Mouse (Mus musculus) liver, embryonic 11.5 days (tissue): Measurements from ENCODE around the gene Chil1. TPM values are rescaled to one million over a fixed set of nuclear protein-coding genes. Genes with fewer than 3 reads are reported as not detected.

Source experiments
- ATAC-seq: fragments of 200-750 bp; cut with Nextera tagmentation; replicated peaks from 2 replicates; pipeline ENCODE4 v1.8.0; 2017; ENCODE audit warnings: moderate number of reproducible peaks, mild to moderate bottlenecking, moderate TSS enrichment, moderate library complexity; ENCODE audit not compliant: low FRiP score
- DNase-seq: peaks from one replicate; pipeline ENCODE4 v3.0.0-alpha.2; 2017; ENCODE audit warnings: low spot score
- H3K27ac ChIP-seq: fragments of 300-500 bp; sonication (generic); 2 replicates; pipeline ENCODE4 v1.5.1; 2014; ENCODE audit warnings: mild to moderate bottlenecking, low read depth, low read length, control low read depth
- H3K27me3 ChIP-seq: fragments of 300-500 bp; sonication (generic); replicated peaks from 2 replicates; pipeline ENCODE4 v1.6.1; 2014; ENCODE audit warnings: low read length, mixed read lengths; ENCODE audit not compliant: control insufficient read depth, insufficient read depth
- H3K36me3 ChIP-seq: fragments of 300-500 bp; sonication (generic); 2 replicates; pipeline ENCODE4 v1.6.1; 2014; ENCODE audit warnings: mild to moderate bottlenecking, low read length, moderate library complexity, mixed read lengths; ENCODE audit not compliant: control insufficient read depth, insufficient read depth
- H3K4me1 ChIP-seq: fragments of 300-500 bp; sonication (generic); replicated peaks from 2 replicates; pipeline ENCODE4 v1.6.1; 2014; ENCODE audit warnings: low read length, mixed read lengths; ENCODE audit not compliant: control insufficient read depth, insufficient read depth
- H3K4me2 ChIP-seq: fragments of 300-500 bp; sonication (generic); 2 replicates; pipeline ENCODE4 v1.6.1; 2014; ENCODE audit warnings: mild to moderate bottlenecking, control low read depth, moderate library complexity
- H3K4me3 ChIP-seq: fragments of 300-500 bp; sonication (generic); 2 replicates; pipeline ENCODE4 v1.5.1; 2014; ENCODE audit warnings: low read depth, low read length, control low read depth
- H3K9ac ChIP-seq: fragments of 300-500 bp; sonication (generic); 2 replicates; pipeline ENCODE4 v1.6.1; 2014; ENCODE audit warnings: low read depth, low read length, control low read depth
- H3K9me3 ChIP-seq: fragments of 300-500 bp; sonication (generic); 2 replicates; pipeline ENCODE4 v1.6.1; 2016; ENCODE audit warnings: low read length, inconsistent platforms, mixed read lengths; ENCODE audit not compliant: control insufficient read depth
- WGBS: fragments of 180-500 bp; shearing (Covaris S2); extraction: QIAGEN DNeasy Blood & Tissue Kit; methylation state at CpG from one replicate; pipeline ENCODE4 v1.1.7; 2014; 5-methylcytosine and 5-hydroxymethylcytosine counted together
- polyA plus RNA-seq: library from polyadenylated mRNA; unstranded; fragments of >200 nt; fragmentation: Nextera tagmentation; extraction: Ambion mirVana; gene quantifications from 2 replicates; pipeline ENCODE4 v1.2.1, GENCODE M21; 2014

Gene Chil1
- polyA plus RNA-seq, 1 experiment from 2014 or later = 0.41 TPM

- ATAC-seq = no peak
- no peaks in the 10 kb centered on the region; the same call in 1 of the 2 replicates for H3K4me1 ChIP-seq
- DNase-seq = no peak
- WGBS = 22% methylated on average over 12 of the region's 12 CpGs
- H3K9me3 ChIP-seq = no peaks in the 10 kb centered on the region
- H3K27me3 ChIP-seq = peaks cover 25% of the 10 kb centered on the region
- no peak overlapping the region for H3K4me3 ChIP-seq
- H3K27ac ChIP-seq = no peak overlapping the region
- H3K9ac ChIP-seq = no peak overlapping the region
- H3K36me3 ChIP-seq = no peaks in the 10 kb centered on the region
- peak overlapping the region; percentile 36 for H3K4me2 ChIP-seq
These were observed 7.2 kb downstream of the Chil1 start for GRCm38 (mm10) chr1:134188989-134189729.

GRCm38 (mm10) chr1:134191192-134191591 lies 9.2 kb downstream of the Chil1 start:
- H3K9ac ChIP-seq = no peak overlapping the region
- H3K9me3 ChIP-seq = no peaks in the 10 kb centered on the region
- WGBS = 81% methylated on average over 5 of the region's 5 CpGs
- peaks cover 12% of the 10 kb centered on the region for H3K4me1 ChIP-seq
- H3K27ac ChIP-seq = no peak overlapping the region
- H3K27me3 ChIP-seq = peaks cover 25% of the 10 kb centered on the region
- ATAC-seq (no peak), DNase-seq (no peak)
- no peaks in the 10 kb centered on the region for H3K36me3 ChIP-seq
- H3K4me3 ChIP-seq = no peak overlapping the region
- no peak overlapping the region for H3K4me2 ChIP-seq

- peaks cover 22% of the 10 kb centered on the region for H3K27me3 ChIP-seq
- WGBS = 48% methylated on average over 4 of the region's 4 CpGs
These were observed 10.0 kb downstream of the Chil1 start for GRCm38 (mm10) chr1:134192024-134192423.

GRCm38 (mm10) chr1:134193126-134193525 lies 11.2 kb downstream of the Chil1 start, which contains the start of gene Mybph:
TSS of gene Mybph (plus strand) at chr1:134193448.
- no peak for ATAC-seq
- Histone ChIP-seq H3K4me1 (peaks cover 13% of the 10 kb centered on the region), H3K9ac (no peak within 1 kb of the TSS), H3K27me3 (peaks cover 22% of the 10 kb centered on the region), H3K27ac (no peak within 1 kb of the TSS), H3K36me3 (no peaks in the 10 kb centered on the region), H3K4me2 (no peak within 1 kb of the TSS), H3K4me3 (no peak within 1 kb of the TSS), H3K9me3 (no peaks in the 10 kb centered on the region)
- no peak for DNase-seq
- WGBS = 57% methylated on average over 1 of the region's 1 CpGs

More at GRCm38 (mm10) chr1:134192024-134192423, 10.0 kb downstream of the Chil1 start:
- Histone ChIP-seq H3K27ac (no peak overlapping the region), H3K36me3 (no peaks in the 10 kb centered on the region), H3K4me2 (no peak overlapping the region), H3K9me3 (no peaks in the 10 kb centered on the region), H3K9ac (no peak overlapping the region), H3K4me3 (no peak overlapping the region), H3K4me1 (peaks cover 13% of the 10 kb centered on the region)
- DNase-seq (no peak), ATAC-seq (no peak)

- no peak for DNase-seq
- no peak overlapping the region for H3K4me2 ChIP-seq
- WGBS = 52% methylated on average over 7 of the region's 7 CpGs
- H3K4me3 ChIP-seq = no peak overlapping the region
- no peak overlapping the region for H3K9ac ChIP-seq
- H3K9me3 ChIP-seq = no peaks in the 10 kb centered on the region
- no peak overlapping the region for H3K27ac ChIP-seq
- H3K36me3 ChIP-seq = no peaks in the 10 kb centered on the region
- peaks cover 18% of the 10 kb centered on the region for H3K27me3 ChIP-seq
- peaks cover 13% of the 10 kb centered on the region for H3K4me1 ChIP-seq
- ATAC-seq = no peak
These were observed 11.8 kb downstream of the Chil1 start for GRCm38 (mm10) chr1:134193674-134194197.

GRCm38 (mm10) chr1:134194298-134195022 lies 12.5 kb downstream of the Chil1 start:
- H3K9me3 ChIP-seq = no peaks in the 10 kb centered on the region
- no peak overlapping the region for H3K27ac ChIP-seq
- H3K4me3 ChIP-seq = no peak overlapping the region
- peaks cover 13% of the 10 kb centered on the region for H3K4me1 ChIP-seq
- ATAC-seq (no peak), DNase-seq (no peak)
- H3K27me3 ChIP-seq = peaks cover 11% of the 10 kb centered on the region; the same call in 1 of the 2 replicates
- WGBS = 77% methylated on average over 16 of the region's 16 CpGs
- H3K4me2 ChIP-seq = no peak overlapping the region
- no peaks in the 10 kb centered on the region for H3K36me3 ChIP-seq
- no peak overlapping the region for H3K9ac ChIP-seq

GRCm38 (mm10) chr1:134195117-134195516 lies 13.1 kb downstream of the Chil1 start:
- peaks cover 10% of the 10 kb centered on the region; the same call in 1 of the 2 replicates for H3K27me3 ChIP-seq
- no peak overlapping the region for H3K27ac ChIP-seq
- no peaks in the 10 kb centered on the region for H3K9me3 ChIP-seq
- no peaks in the 10 kb centered on the region for H3K36me3 ChIP-seq
- 31% methylated on average over 2 of the region's 2 CpGs for WGBS
- peaks cover 13% of the 10 kb centered on the region for H3K4me1 ChIP-seq
- no peak overlapping the region for H3K4me2 ChIP-seq
- no peak overlapping the region for H3K9ac ChIP-seq
- ATAC-seq (no peak), DNase-seq (no peak)
- H3K4me3 ChIP-seq = no peak overlapping the region

- DNase-seq = no peak
- ATAC-seq = no peak
- Histone ChIP-seq H3K4me3 (no peak overlapping the region), H3K9ac (no peak overlapping the region), H3K4me2 (no peak overlapping the region), H3K36me3 (no peaks in the 10 kb centered on the region), H3K27me3 (peaks cover 8% of the 10 kb centered on the region; the same call in 1 of the 2 replicates), H3K27ac (no peak overlapping the region), H3K9me3 (no peaks in the 10 kb centered on the region), H3K4me1 (peaks cover 13% of the 10 kb centered on the region)
- 22% methylated on average over 3 of the region's 3 CpGs for WGBS
These were observed 13.6 kb downstream of the Chil1 start for GRCm38 (mm10) chr1:134195571-134195970.
